Mouse (Mus musculus): Measurements from ENCODE around the gene Ssu2. TPM values are rescaled to one million over a fixed set of nuclear protein-coding genes. Genes with fewer than 3 reads are reported as not detected.

Gene Ssu2
- total and polyA plus RNA-seq, 3 experiments: not detected

DNA sequence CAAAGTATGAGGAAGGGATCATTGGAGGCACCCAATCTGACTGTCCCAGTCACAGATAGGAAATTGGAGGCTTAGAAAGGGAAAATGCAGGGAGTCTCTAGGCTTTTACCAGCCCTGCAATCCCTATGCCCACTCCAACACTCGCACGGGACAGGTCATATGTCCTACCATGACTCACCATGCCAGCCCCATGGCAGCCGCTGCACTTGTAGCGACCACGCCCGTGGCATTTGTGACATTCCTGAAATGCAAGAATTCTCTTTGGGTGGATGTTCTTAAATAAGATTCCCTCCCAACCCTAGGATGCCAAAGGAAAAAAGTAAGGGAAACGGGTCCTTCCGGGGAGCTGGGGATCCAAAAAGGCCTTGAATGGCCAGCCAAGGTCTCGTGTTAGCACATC, 8.8 kb downstream of the Ssu2 start:
- Histone ChIP-seq H3K4me1 (ENCODE audit: insufficient read depth, low read depth, low read length) (no peaks in the 10 kb centered on the region), H3K9me3 (replicated peaks) (peaks cover 90% of the 10 kb centered on the region), H3K27me3 (ENCODE audit: insufficient read depth, low read length) (no peaks in the 10 kb centered on the region), H3K4me3 (ENCODE audit: low read depth, low read length) (no peak overlapping the region), H3K36me3 (replicated peaks) (no peaks in the 10 kb centered on the region)
- ATAC-seq (ENCODE audit: extremely low read depth, insufficient number of reproducible peaks, low FRiP score, poor library complexity, severe bottlenecking): no peak
- no peak for DNase-seq (ENCODE audit: low spot score)
- TF ChIP-seq POLR2AphosphoS5 (IDR thresholded peaks at IDR 0.05; ENCODE audit: insufficient replicate concordance, low read depth, low read length) (no peak), GATA1 (IDR thresholded peaks at IDR 0.05; ENCODE audit: borderline replicate concordance, low read length) (no peak), CTCF (IDR thresholded peaks at IDR 0.05; ENCODE audit: low read depth, low read length) (no peak), GATA2 (IDR thresholded peaks at IDR 0.05; ENCODE audit: borderline replicate concordance, low read depth, low read length) (no peak), TAL1 (conservative IDR thresholded peaks at IDR 0.05; ENCODE audit: low read depth, low read length) (no peak)

DNA sequence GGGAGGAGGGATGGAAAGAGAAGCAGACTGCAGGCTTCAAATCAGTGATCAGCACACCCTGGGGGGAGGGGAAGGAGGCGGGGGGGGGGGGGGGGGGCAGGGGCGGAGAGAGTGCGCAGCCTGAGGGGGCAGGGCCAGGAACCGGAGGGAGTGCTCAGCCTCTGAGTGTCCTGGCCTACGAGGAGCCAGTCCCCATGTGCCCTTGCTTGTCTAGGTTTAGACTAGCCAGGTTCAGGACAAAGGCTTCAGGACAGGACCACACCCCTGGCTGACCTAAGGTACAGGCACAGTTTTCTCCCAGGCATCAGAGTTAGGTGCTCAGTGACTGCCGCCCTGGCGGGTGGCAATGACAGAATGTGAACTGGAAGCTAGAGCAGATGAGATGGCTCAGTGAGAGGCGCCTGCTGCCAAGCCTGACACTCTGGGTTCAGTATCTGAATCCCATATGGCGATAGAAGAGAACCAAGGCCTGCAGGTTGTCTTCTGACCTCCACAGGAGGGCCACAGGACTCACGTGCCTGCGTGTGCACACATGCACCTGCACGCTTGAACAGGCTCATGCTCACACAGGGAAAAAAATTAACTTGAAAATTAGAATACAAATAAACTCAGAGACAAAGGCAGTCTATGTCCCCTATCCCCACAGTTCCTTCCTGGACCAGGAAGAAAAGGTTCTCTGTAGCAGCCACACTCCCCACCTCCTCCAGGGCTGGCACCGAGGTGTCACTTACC, 12.0 kb downstream of the Ssu2 start:
- TF ChIP-seq TAL1 (conservative IDR thresholded peaks at IDR 0.05; ENCODE audit: low read depth, low read length) (no peak), GATA2 (IDR thresholded peaks at IDR 0.05; ENCODE audit: borderline replicate concordance, low read depth, low read length) (no peak), CTCF (IDR thresholded peaks at IDR 0.05; ENCODE audit: low read depth, low read length) (no peak), GATA1 (IDR thresholded peaks at IDR 0.05; ENCODE audit: borderline replicate concordance, low read length) (no peak), POLR2AphosphoS5 (IDR thresholded peaks at IDR 0.05; ENCODE audit: insufficient replicate concordance, low read depth, low read length) (no peak)
- ATAC-seq (ENCODE audit: extremely low read depth, insufficient number of reproducible peaks, low FRiP score, poor library complexity, severe bottlenecking) (no peak), DNase-seq (ENCODE audit: low spot score) (no peak)
- Histone ChIP-seq H3K4me1 (ENCODE audit: insufficient read depth, low read depth, low read length) (no peaks in the 10 kb centered on the region), H3K36me3 (replicated peaks) (no peaks in the 10 kb centered on the region), H3K27me3 (ENCODE audit: insufficient read depth, low read length) (no peaks in the 10 kb centered on the region), H3K9me3 (replicated peaks) (peaks cover 84% of the 10 kb centered on the region), H3K4me3 (ENCODE audit: low read depth, low read length) (no peak overlapping the region)

DNA sequence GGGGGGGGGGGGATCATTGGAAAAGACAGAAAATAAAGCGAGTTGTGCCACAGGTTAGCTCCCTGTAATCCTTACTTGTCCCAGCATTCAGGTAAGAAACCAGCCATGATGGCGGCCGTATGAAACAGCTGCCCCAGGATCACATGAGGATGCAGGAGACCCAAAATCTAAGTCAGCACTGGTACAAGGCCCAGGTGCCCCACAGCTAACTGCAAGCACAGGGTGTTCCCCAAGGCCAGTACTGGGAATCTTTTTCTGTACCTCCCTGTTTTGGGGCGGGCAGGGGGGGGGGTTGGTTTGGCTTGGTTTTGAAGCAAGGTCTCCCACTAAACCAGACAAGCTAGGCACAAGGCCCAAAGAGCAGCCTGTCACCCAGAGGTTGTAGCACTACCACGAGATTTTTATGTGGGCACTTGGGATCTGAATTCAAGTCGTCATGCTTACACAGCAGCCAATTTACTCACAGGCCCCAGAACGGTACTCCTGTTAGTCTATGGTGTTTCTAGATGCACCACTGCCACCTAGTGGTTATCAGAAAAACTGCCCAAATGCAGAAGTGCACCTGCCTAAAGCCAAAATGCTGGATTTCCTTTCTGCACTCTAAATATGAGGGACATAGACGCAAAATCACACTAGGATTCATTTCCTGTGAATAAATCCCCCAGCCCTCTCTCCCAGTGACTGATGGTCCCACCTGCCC, 13.8 kb downstream of the Ssu2 start:
- TF ChIP-seq CTCF (IDR thresholded peaks at IDR 0.05; ENCODE audit: low read depth, low read length): peak; percentile 37
- no peak for TF ChIP-seq POLR2AphosphoS5 (IDR thresholded peaks at IDR 0.05; ENCODE audit: insufficient replicate concordance, low read depth, low read length)
- no peak for TF ChIP-seq GATA2 (IDR thresholded peaks at IDR 0.05; ENCODE audit: borderline replicate concordance, low read depth, low read length)

DNA sequence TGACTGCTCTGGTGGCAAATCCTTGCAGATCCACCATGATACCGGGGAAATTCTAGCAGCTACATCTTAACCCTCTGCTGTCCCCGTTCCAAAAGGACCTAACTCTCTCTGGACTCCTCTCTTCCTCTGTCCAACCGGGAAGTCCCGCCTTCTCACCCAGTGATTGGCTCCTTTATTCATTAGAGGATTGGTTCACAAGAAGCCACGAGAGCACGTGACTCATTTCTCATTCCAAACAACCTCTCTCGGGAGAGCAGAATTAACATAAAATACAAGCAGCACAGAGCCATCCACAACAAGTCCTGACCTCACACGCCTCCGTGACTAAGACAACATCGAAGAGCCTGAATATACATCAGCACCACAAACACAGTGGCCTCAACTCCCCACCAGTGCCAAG, 22.5 kb downstream of the Ssu2 start:
- H3K4me1 ChIP-seq (ENCODE audit: insufficient read depth, low read depth, low read length): no peaks in the 10 kb centered on the region
- peaks cover 62% of the 10 kb centered on the region for H3K9me3 ChIP-seq (replicated peaks)
- ATAC-seq (ENCODE audit: extremely low read depth, insufficient number of reproducible peaks, low FRiP score, poor library complexity, severe bottlenecking) (no peak), DNase-seq (ENCODE audit: low spot score) (no peak)
- H3K4me3 ChIP-seq (ENCODE audit: low read depth, low read length): no peak overlapping the region
- no peaks in the 10 kb centered on the region for H3K27me3 ChIP-seq (ENCODE audit: insufficient read depth, low read length)
- TF ChIP-seq GATA2 (IDR thresholded peaks at IDR 0.05; ENCODE audit: borderline replicate concordance, low read depth, low read length) (no peak), TAL1 (conservative IDR thresholded peaks at IDR 0.05; ENCODE audit: low read depth, low read length) (no peak), CTCF (IDR thresholded peaks at IDR 0.05; ENCODE audit: low read depth, low read length) (no peak), POLR2AphosphoS5 (IDR thresholded peaks at IDR 0.05; ENCODE audit: insufficient replicate concordance, low read depth, low read length) (no peak), GATA1 (IDR thresholded peaks at IDR 0.05; ENCODE audit: borderline replicate concordance, low read length) (no peak)
- no peaks in the 10 kb centered on the region for H3K36me3 ChIP-seq (replicated peaks)

More for the DNA sequence above, 13.8 kb downstream of the Ssu2 start:
- H3K4me1 ChIP-seq (ENCODE audit: insufficient read depth, low read depth, low read length): no peaks in the 10 kb centered on the region
- peaks cover 80% of the 10 kb centered on the region for H3K9me3 ChIP-seq (replicated peaks)
- DNase-seq (ENCODE audit: low spot score) (no peak), ATAC-seq (ENCODE audit: extremely low read depth, insufficient number of reproducible peaks, low FRiP score, poor library complexity, severe bottlenecking) (no peak)
- H3K36me3 ChIP-seq (replicated peaks): no peaks in the 10 kb centered on the region
- H3K4me3 ChIP-seq (ENCODE audit: low read depth, low read length): no peak overlapping the region
- no peaks in the 10 kb centered on the region for H3K27me3 ChIP-seq (ENCODE audit: insufficient read depth, low read length)

DNA sequence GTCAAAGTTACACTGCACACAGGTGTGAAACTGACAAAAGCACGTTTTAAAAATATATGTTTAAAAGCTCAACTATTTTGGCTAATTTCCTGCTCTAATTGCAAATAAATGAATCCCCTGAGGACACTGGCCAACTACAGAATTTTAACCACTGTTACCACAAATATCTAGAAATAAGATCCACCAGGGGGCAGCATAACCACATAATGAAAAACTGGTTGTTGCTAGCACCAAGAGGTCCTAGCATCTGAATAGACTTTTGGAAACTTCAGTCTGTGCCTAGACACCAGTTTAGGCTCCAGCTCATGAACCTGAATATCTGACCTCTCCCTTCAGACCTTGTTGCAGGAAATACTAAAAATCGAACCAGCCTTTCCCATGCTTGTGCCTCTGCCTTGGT, 23.2 kb downstream of the Ssu2 start:
- no peak for TF ChIP-seq GATA2 (IDR thresholded peaks at IDR 0.05; ENCODE audit: borderline replicate concordance, low read depth, low read length)
- TF ChIP-seq GATA1 (IDR thresholded peaks at IDR 0.05; ENCODE audit: borderline replicate concordance, low read length): no peak
- no peak for TF ChIP-seq CTCF (IDR thresholded peaks at IDR 0.05; ENCODE audit: low read depth, low read length)
- no peak for TF ChIP-seq TAL1 (conservative IDR thresholded peaks at IDR 0.05; ENCODE audit: low read depth, low read length)
- no peak for TF ChIP-seq POLR2AphosphoS5 (IDR thresholded peaks at IDR 0.05; ENCODE audit: insufficient replicate concordance, low read depth, low read length)
- ATAC-seq (ENCODE audit: extremely low read depth, insufficient number of reproducible peaks, low FRiP score, poor library complexity, severe bottlenecking): no peak
- Histone ChIP-seq H3K27me3 (ENCODE audit: insufficient read depth, low read length) (no peaks in the 10 kb centered on the region), H3K36me3 (replicated peaks) (no peaks in the 10 kb centered on the region), H3K9me3 (replicated peaks) (peaks cover 58% of the 10 kb centered on the region), H3K4me3 (ENCODE audit: low read depth, low read length) (no peak overlapping the region), H3K4me1 (ENCODE audit: insufficient read depth, low read depth, low read length) (no peaks in the 10 kb centered on the region)
- DNase-seq (ENCODE audit: low spot score): no peak

DNA sequence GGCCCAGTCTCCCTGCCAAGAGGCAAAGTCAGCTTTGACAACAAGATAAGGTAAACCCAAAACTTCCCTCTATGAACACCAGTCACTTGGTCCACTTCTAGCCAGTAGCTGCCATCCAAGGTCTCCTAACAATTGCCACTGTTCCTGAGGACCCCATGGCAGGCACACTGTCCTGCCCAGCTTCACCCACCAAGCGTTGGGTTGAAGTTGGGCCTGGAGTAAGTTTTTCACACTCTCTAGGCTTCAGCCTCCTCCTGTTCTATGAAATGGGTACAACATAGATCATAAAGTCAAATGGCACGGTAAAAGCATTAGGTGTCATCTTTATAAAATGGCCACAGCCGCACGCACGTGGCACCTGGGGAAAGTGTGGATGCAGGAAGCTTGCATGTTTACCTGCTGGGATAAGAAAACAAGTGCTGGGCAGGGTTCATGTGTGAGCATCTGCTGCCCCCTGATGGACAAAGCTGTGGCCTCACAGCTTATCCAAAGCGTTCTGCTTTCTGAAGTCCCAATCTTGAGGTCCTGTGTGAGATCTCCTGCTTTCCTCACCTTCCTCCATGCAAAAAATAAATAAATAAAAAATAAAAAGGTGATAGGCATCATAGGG, 25.4 kb downstream of the Ssu2 start:
- Histone ChIP-seq H3K36me3 (replicated peaks) (no peaks in the 10 kb centered on the region), H3K9me3 (replicated peaks) (peaks cover 51% of the 10 kb centered on the region), H3K4me3 (ENCODE audit: low read depth, low read length) (no peak overlapping the region), H3K27me3 (ENCODE audit: insufficient read depth, low read length) (no peaks in the 10 kb centered on the region), H3K4me1 (ENCODE audit: insufficient read depth, low read depth, low read length) (no peaks in the 10 kb centered on the region)
- TF ChIP-seq CTCF (IDR thresholded peaks at IDR 0.05; ENCODE audit: low read depth, low read length): no peak
- no peak for TF ChIP-seq TAL1 (conservative IDR thresholded peaks at IDR 0.05; ENCODE audit: low read depth, low read length)
- TF ChIP-seq GATA2 (IDR thresholded peaks at IDR 0.05; ENCODE audit: borderline replicate concordance, low read depth, low read length): no peak
- TF ChIP-seq GATA1 (IDR thresholded peaks at IDR 0.05; ENCODE audit: borderline replicate concordance, low read length): no peak
- TF ChIP-seq POLR2AphosphoS5 (IDR thresholded peaks at IDR 0.05; ENCODE audit: insufficient replicate concordance, low read depth, low read length): no peak
- ATAC-seq (ENCODE audit: extremely low read depth, insufficient number of reproducible peaks, low FRiP score, poor library complexity, severe bottlenecking) (no peak), DNase-seq (ENCODE audit: low spot score) (no peak)

Measured in G1E (cell line).